In genomic region chr7:46052161-46052821, GRCm38 (mm10) we compare ENCODE assay signal across 9 mouse cellular contexts. TPM values are rescaled to one million over a fixed set of nuclear protein-coding genes. Genes with fewer than 3 reads are reported as not detected.
DNase-seq lines count a peak whose midpoint lies in the region; ATAC-seq and TF ChIP-seq lines count a peak whose summit lies in the region.
"Had no signal": no experiment of that assay in that cellular context is flagged by ENCODE, and none has a peak within 500 bp of the region (broad histone marks: within the 10 kb centered on the region; RNA-seq: fewer than 3 reads in every experiment).

No protein-coding gene starts in this region.

- no peak for ATAC-seq in CD4-positive, CD25-positive, alpha-beta regulatory T cell, adult 4 months
- peak; percentile 89 for ATAC-seq in megakaryocyte-erythroid progenitor cell, adult 5-6 weeks (replicated peaks; ENCODE audit: low FRiP score, low TSS enrichment, poor library complexity, severe bottlenecking)

- no peak for TF ChIP-seq POLR2A in bone marrow, adult 2 months (IDR thresholded peaks at IDR 0.05; ENCODE audit: borderline replicate concordance, control insufficient read depth, low read depth, low read length)

- no peak overlapping the region for H3K4me3 ChIP-seq in bone marrow, adult 2 months (replicated peaks; ENCODE audit: control insufficient read depth, low read depth, low read length)
- H3K4me3 ChIP-seq: limb, embryonic 13.5 days had no signal

- peak; percentile 58 for DNase-seq in CD4-positive, CD25-positive, alpha-beta regulatory T cell, adult 2 months (ENCODE audit: low read depth, low spot score)
- DNase-seq in layer of hippocampus, postnatal 10 days (ENCODE audit: low spot score in 2 of 2), result peak; percentile 32 to 59
- DNase-seq in layer of hippocampus, postnatal 36 days, result no peak
- DNase-seq in frontal cortex, postnatal 14 days (ENCODE audit: low spot score in 2 of 2), result no peak
- no peak for DNase-seq in Muller cell, postnatal 12 days (ENCODE audit: inconsistent ontology term)

- H3K27ac ChIP-seq in bone marrow, adult 2 months (ENCODE audit: control insufficient read depth, insufficient read depth, low read depth, low read length, poor library complexity), result no peak overlapping the region
- H3K27ac ChIP-seq: limb, embryonic 13.5 days had no signal

- no peaks in the 10 kb centered on the region for H3K4me1 ChIP-seq in bone marrow, adult 2 months (ENCODE audit: control insufficient read depth, insufficient read depth, low read length)
- H3K4me1 ChIP-seq: limb, embryonic 13.5 days had no signal

- TF ChIP-seq CTCF in bone marrow, adult 2 months (IDR thresholded peaks at IDR 0.05; ENCODE audit: control insufficient read depth, insufficient read depth, low read length), result peak; percentile 58; the same call in 1 of the 2 replicates

- 67% methylated on average over 4 of the region's 4 CpGs for WGBS in bone marrow, adult 2 months

RNA-seq across cellular contexts. Expression of gene Nomo1, which starts 18.8 kb away (rescaled TPM):
- 10 to 100 TPM; 18.9 to 26.9 TPM for polyA plus RNA-seq in CD4-positive, CD25-positive, alpha-beta regulatory T cell, adult 4 months (2017; shearing (Covaris generic))
- 100 to 1,000 TPM; 109 to 113 TPM for total RNA-seq in layer of hippocampus, postnatal 10 days (2021)
- 100 to 1,000 TPM; 102 to 104 TPM for total RNA-seq in layer of hippocampus, postnatal 36 days (2021)
- 25.3 and 43.9 TPM in 2 replicates for polyA plus RNA-seq in bone marrow, adult 2 months (2011; ENCODE audit: insufficient read depth, insufficient read length, low replicate concordance, missing spikeins)
- 86.4 and 105 TPM in 2 replicates for total RNA-seq in megakaryocyte-erythroid progenitor cell, adult 5-6 weeks (2014; fragmentation: Nextera tagmentation)
- total RNA-seq in megakaryocyte-erythroid progenitor cell, adult 5-6 weeks (2017), result 76.8 and 89.3 TPM in 2 replicates

RNA-seq across cellular contexts. Expression of gene Abcc6, which starts 22.2 kb away (rescaled TPM):
- not detected for polyA plus RNA-seq in CD4-positive, CD25-positive, alpha-beta regulatory T cell, adult 4 months (2017; shearing (Covaris generic))
- 1 to 10 TPM; 3.3 to 6.0 TPM for total RNA-seq in layer of hippocampus, postnatal 10 days (2021)
- total RNA-seq in layer of hippocampus, postnatal 36 days (2021), result 1 to 10 TPM; 1.4 to 2.6 TPM
- 1.1 and 1.3 TPM in 2 replicates for polyA plus RNA-seq in bone marrow, adult 2 months (2011; ENCODE audit: insufficient read depth, insufficient read length, low replicate concordance, missing spikeins)
- not detected in 2 replicates for total RNA-seq in megakaryocyte-erythroid progenitor cell, adult 5-6 weeks (2014; fragmentation: Nextera tagmentation)
- total RNA-seq in megakaryocyte-erythroid progenitor cell, adult 5-6 weeks (2017), result not detected in 2 replicates

RNA-seq across cellular contexts. Expression of gene Kcnj11, which starts 48.3 kb away (rescaled TPM):
- polyA plus RNA-seq in CD4-positive, CD25-positive, alpha-beta regulatory T cell, adult 4 months (2017; shearing (Covaris generic)), result not detected
- 10 to 100 TPM; 17.9 to 18.4 TPM for total RNA-seq in layer of hippocampus, postnatal 10 days (2021)
- 10 to 100 TPM; 35.3 to 36.9 TPM for total RNA-seq in layer of hippocampus, postnatal 36 days (2021)
- polyA plus RNA-seq in bone marrow, adult 2 months (2011; ENCODE audit: insufficient read depth, insufficient read length, low replicate concordance, missing spikeins), result not detected in 2 replicates
- total RNA-seq in megakaryocyte-erythroid progenitor cell, adult 5-6 weeks (2014; fragmentation: Nextera tagmentation), result not detected in 2 replicates
- not detected in 2 replicates for total RNA-seq in megakaryocyte-erythroid progenitor cell, adult 5-6 weeks (2017)

Comparison
In these comparisons a context has a peak if more than half of its experiments do, and no peak if none do; other contexts are left out.
1. DNase-seq: peak in CD4-positive, CD25-positive, alpha-beta regulatory T cell, adult 2 months (single experiment) and layer of hippocampus, postnatal 10 days (2 of 2); none in layer of hippocampus, postnatal 36 days (0 of 2), frontal cortex, postnatal 14 days (0 of 2) and Muller cell, postnatal 12 days (single experiment).
2. RNA of gene Kcnj11, which starts 48.3 kb away (total RNA-seq): 35.3 to 36.9 TPM in layer of hippocampus, postnatal 36 days and 17.9 to 18.4 TPM in layer of hippocampus, postnatal 10 days; not detected in megakaryocyte-erythroid progenitor cell, adult 5-6 weeks; every median in the first group is over 10 times any median in the second.